Mouse (Mus musculus) intestine, embryonic 16.5 days (tissue): ENCODE data around the gene Ostc. TPM values are rescaled to one million over a fixed set of nuclear protein-coding genes. Genes with fewer than 3 reads are reported as not detected.

Source experiments
- ATAC-seq: fragments of 200-750 bp; cut with Nextera tagmentation; 2 replicates; pipeline ENCODE4 v1.8.0; 2017; ENCODE audit warnings: moderate TSS enrichment, moderate library complexity
- H3K27ac ChIP-seq: fragments of 300-500 bp; sonication (generic); 2 replicates; pipeline ENCODE4 v1.5.1; 2014; ENCODE audit warnings: mild to moderate bottlenecking, low read length
- H3K27me3 ChIP-seq: fragments of 300-500 bp; sonication (generic); replicated peaks from 2 replicates; pipeline ENCODE4 v1.6.1; 2014; ENCODE audit warnings: low read length, control low read depth, mixed read lengths; ENCODE audit not compliant: control insufficient read depth, insufficient read depth
- H3K36me3 ChIP-seq: fragments of 300-500 bp; sonication (generic); 2 replicates; pipeline ENCODE4 v1.6.1; 2014; ENCODE audit warnings: low read length, control low read depth; ENCODE audit not compliant: control insufficient read depth, insufficient read depth
- H3K4me1 ChIP-seq: fragments of 300-500 bp; sonication (generic); 2 replicates; pipeline ENCODE4 v1.6.1; 2014; ENCODE audit warnings: low read length, control low read depth, mixed read lengths; ENCODE audit not compliant: control insufficient read depth, insufficient read depth
- H3K4me2 ChIP-seq: fragments of 300-500 bp; sonication (generic); 2 replicates; pipeline ENCODE4 v1.6.1; 2014; ENCODE audit warnings: low read depth, low read length, control low read depth
- H3K4me3 ChIP-seq: fragments of 300-500 bp; sonication (generic); 2 replicates; pipeline ENCODE4 v1.5.1; 2014; ENCODE audit warnings: mild to moderate bottlenecking, low read length
- H3K9ac ChIP-seq: fragments of 300-500 bp; sonication (generic); 2 replicates; pipeline ENCODE4 v1.6.1; 2014; ENCODE audit warnings: low read depth, low read length
- H3K9me3 ChIP-seq: fragments of 300-500 bp; sonication (generic); 2 replicates; pipeline ENCODE4 v1.6.1; 2016; ENCODE audit warnings: low read length, control low read depth; ENCODE audit not compliant: control insufficient read depth
- WGBS: fragments of 180-500 bp; shearing (Covaris S2); extraction: QIAGEN DNeasy Blood & Tissue Kit; methylation state at CpG from one replicate; pipeline ENCODE4 v1.1.7; 2014; 5-methylcytosine and 5-hydroxymethylcytosine counted together
- polyA plus RNA-seq: library from polyadenylated mRNA; unstranded; fragments of >200 nt; fragmentation: Nextera tagmentation; extraction: Ambion mirVana; gene quantifications from 2 replicates; pipeline ENCODE4 v1.2.1, GENCODE M21; 2015

The Ostc gene
- polyA plus RNA-seq, 1 experiment from 2014 or later, result 398 TPM

- 11% methylated on average over 12 of the region's 12 CpGs for WGBS
- no peak; the same call in 1 of the 2 replicates for ATAC-seq
- no peak overlapping the region for H3K27ac ChIP-seq
- no peaks in the 10 kb centered on the region for H3K9me3 ChIP-seq
- peaks cover 7% of the 10 kb centered on the region for H3K4me1 ChIP-seq
- H3K9ac ChIP-seq, result no peak overlapping the region
- peaks cover under 1% of the 10 kb centered on the region for H3K36me3 ChIP-seq
- no peak overlapping the region for H3K4me2 ChIP-seq
- H3K27me3 ChIP-seq, result no peaks in the 10 kb centered on the region
- H3K4me3 ChIP-seq, result no peak overlapping the region
These were observed 19.6 kb downstream of the Ostc start for GRCm38 (mm10) chr3:130689630-130690029.

DNA sequence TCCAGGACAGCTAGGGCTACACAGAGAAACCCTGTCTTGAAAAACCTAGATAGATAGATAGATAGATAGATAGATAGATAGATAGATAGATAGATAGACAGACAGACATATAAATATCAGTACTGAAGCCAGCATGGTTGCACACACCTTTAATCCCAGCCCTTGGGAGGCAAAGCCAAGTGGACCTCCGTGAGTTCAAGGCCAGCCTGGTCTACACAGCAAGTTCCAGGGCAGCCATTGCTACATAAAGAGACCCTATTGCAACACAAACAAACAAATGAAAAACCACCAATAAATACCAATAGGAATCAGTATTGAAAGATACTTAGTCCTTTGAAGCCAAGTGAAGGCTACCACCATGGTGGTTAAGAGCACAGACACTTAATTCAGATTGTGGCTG is 22.2 kb downstream of the Ostc start:
- peaks cover 7% of the 10 kb centered on the region for H3K4me1 ChIP-seq
- no peak overlapping the region for H3K4me2 ChIP-seq
- H3K4me3 ChIP-seq, result no peak overlapping the region
- H3K27ac ChIP-seq, result no peak overlapping the region
- 100% methylated on average over 1 of the region's 1 CpGs for WGBS
- H3K27me3 ChIP-seq, result no peaks in the 10 kb centered on the region
- H3K36me3 ChIP-seq, result no peaks in the 10 kb centered on the region
- no peak for ATAC-seq
- H3K9me3 ChIP-seq, result no peaks in the 10 kb centered on the region
- H3K9ac ChIP-seq, result no peak overlapping the region

DNA sequence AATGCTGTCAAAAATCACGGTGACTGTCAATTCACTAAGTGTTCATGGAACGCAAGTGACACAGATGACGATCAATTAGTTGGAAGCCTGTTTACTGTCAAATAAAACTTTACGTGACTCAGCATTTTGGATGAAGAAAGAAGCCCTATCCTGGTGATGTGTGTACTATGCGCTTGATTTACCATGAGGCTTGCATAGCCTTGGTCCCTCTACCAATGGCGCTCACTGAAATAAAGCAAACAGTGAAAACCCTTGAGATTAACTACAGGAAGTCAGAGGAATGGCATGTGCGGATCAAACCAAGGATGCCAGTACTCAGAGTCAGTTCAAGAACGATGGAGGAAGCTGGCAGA is 24.3 kb downstream of the Ostc start:
- WGBS, result 83% methylated on average over 8 of the region's 8 CpGs
- H3K4me3 ChIP-seq, result no peak overlapping the region
- no peak for ATAC-seq
- no peaks in the 10 kb centered on the region for H3K27me3 ChIP-seq
- no peaks in the 10 kb centered on the region for H3K9me3 ChIP-seq
- no peak overlapping the region for H3K9ac ChIP-seq
- no peaks in the 10 kb centered on the region for H3K4me1 ChIP-seq
- no peaks in the 10 kb centered on the region for H3K36me3 ChIP-seq
- H3K4me2 ChIP-seq, result no peak overlapping the region
- H3K27ac ChIP-seq, result no peak overlapping the region

DNA sequence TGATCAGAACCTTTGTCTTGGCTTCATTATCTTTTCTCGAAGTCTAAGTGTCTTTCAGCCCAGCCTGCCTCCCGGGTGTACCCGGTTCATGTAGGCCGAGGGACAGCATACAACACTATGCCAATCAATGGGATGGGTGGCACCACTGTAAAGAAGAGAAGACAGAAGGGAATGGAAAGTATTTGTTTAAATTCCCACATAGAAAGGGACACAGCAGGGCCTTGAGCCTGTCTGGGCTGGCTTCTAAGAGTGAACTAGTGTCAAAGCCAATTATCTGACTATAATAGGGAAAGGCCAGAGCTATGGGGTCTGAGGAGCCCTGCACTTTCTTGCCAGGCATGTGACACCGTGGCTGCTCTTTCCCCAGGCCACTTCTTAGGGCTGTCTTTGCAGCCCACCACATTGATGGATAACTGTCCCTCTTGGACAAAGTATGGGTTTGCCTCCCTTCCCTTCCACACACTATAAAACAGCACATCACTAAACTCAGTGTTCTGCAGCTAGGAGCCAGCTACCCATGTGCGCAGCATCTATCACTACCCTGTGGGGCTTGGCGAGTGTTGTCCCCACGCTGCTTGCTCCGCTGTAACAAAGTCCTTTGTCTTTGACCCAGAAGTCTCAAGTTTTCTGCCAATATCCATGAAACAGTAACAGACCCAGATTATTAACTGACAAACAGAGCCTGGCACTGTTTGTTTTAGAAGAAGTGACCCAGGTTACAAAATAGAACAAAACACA is 24.8 kb downstream of the Ostc start:
- no peaks in the 10 kb centered on the region for H3K36me3 ChIP-seq
- H3K4me1 ChIP-seq, result no peaks in the 10 kb centered on the region
- no peak overlapping the region for H3K9ac ChIP-seq
- H3K27ac ChIP-seq, result no peak overlapping the region
- 84% methylated on average over 9 of the region's 9 CpGs for WGBS
- no peaks in the 10 kb centered on the region for H3K27me3 ChIP-seq
- H3K4me3 ChIP-seq, result no peak overlapping the region
- no peak overlapping the region for H3K4me2 ChIP-seq
- no peaks in the 10 kb centered on the region for H3K9me3 ChIP-seq
- ATAC-seq, result no peak

- WGBS, result 80% methylated on average over 8 of the region's 8 CpGs
- ATAC-seq, result no peak
- Histone ChIP-seq H3K4me1 (no peaks in the 10 kb centered on the region), H3K9ac (no peak overlapping the region), H3K4me3 (no peak overlapping the region), H3K27me3 (no peaks in the 10 kb centered on the region), H3K36me3 (no peaks in the 10 kb centered on the region), H3K4me2 (no peak overlapping the region), H3K9me3 (no peaks in the 10 kb centered on the region), H3K27ac (no peak overlapping the region)
These were observed 25.4 kb downstream of the Ostc start for GRCm38 (mm10) chr3:130683836-130684235.

- H3K9me3 ChIP-seq, result no peaks in the 10 kb centered on the region
- H3K27ac ChIP-seq, result no peak overlapping the region
- ATAC-seq, result no peak
- no peak overlapping the region for H3K4me3 ChIP-seq
- 73% methylated on average over 9 of the region's 9 CpGs for WGBS
- H3K27me3 ChIP-seq, result no peaks in the 10 kb centered on the region
- no peak overlapping the region for H3K9ac ChIP-seq
- no peaks in the 10 kb centered on the region for H3K36me3 ChIP-seq
- H3K4me1 ChIP-seq, result no peaks in the 10 kb centered on the region
- H3K4me2 ChIP-seq, result no peak overlapping the region
These were observed 27.1 kb downstream of the Ostc start for GRCm38 (mm10) chr3:130682183-130682582.

DNA sequence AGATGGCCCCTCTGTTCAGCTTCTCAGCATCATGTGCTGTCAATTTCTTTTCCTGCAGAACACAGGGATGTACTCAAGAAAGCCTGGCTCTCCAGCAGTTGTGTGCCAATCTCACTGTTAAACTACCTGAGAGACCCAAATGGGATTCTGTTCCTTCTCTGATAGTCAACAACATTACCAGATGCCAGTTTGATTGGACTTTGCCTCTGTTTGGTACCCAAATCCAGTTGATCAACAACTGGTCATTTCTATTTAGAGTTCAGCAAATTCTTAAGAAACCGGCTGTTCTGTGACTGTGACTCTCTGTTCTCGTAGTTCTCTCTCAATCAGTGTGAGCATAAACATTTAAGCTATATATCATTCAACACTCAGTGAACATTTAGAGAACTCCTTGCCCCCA is 28.0 kb downstream of the Ostc start:
- ATAC-seq, result no peak
- Histone ChIP-seq H3K9ac (no peak overlapping the region), H3K36me3 (no peaks in the 10 kb centered on the region), H3K4me1 (no peaks in the 10 kb centered on the region), H3K9me3 (no peaks in the 10 kb centered on the region), H3K4me3 (no peak overlapping the region), H3K4me2 (no peak overlapping the region), H3K27me3 (no peaks in the 10 kb centered on the region), H3K27ac (no peak overlapping the region)
- 74% methylated on average over 2 of the region's 2 CpGs for WGBS

DNA sequence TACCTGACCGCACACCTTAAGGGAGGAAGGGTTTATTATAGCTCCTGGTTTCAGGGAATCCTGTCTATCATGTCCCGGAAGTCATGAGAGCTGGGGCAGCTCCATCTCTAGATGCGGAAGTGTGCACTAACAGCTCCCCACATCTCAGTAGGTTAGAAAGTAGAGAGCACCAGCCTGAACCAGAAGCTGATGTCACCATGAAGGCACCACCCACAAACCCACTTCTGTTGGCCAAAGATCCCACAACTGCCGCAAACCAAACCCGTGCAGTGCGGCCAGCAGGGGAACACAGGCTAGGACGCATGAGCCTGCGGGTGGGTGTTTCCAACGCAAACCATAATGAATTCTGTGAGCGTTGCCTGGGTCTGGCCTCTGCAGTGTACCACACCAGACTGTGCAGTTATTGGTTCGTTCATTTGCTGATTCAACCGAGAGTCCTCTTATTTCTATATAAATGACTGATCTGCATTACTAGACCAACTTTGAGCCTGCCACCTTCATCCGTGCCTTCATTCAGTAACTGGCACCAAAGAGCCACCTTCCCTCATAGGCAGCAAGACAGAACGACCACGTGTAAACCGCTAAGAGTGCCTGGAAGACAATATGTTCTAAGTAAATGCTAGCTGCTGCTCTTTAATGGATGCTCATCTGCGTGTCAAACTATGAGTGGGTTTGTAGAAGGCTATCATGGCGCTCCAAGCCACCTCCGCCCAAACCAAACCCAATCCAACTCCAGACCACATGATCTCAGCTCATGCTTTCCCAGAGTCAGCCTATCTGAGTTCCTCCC is 31.4 kb downstream of the Ostc start:
- no peak overlapping the region for H3K4me2 ChIP-seq
- H3K27ac ChIP-seq, result no peak overlapping the region
- no peaks in the 10 kb centered on the region for H3K36me3 ChIP-seq
- H3K4me1 ChIP-seq, result no peaks in the 10 kb centered on the region
- WGBS, result 95% methylated on average over 19 of the region's 19 CpGs
- H3K9me3 ChIP-seq, result no peaks in the 10 kb centered on the region
- ATAC-seq, result no peak
- H3K9ac ChIP-seq, result no peak overlapping the region
- H3K27me3 ChIP-seq, result no peaks in the 10 kb centered on the region
- no peak overlapping the region for H3K4me3 ChIP-seq

GRCm38 (mm10) chr3:130671291-130671690 is 38.0 kb downstream of the Ostc start:
- ATAC-seq, result no peak
- Histone ChIP-seq H3K36me3 (no peaks in the 10 kb centered on the region), H3K4me2 (no peak overlapping the region), H3K27me3 (no peaks in the 10 kb centered on the region), H3K9ac (no peak overlapping the region), H3K4me1 (no peaks in the 10 kb centered on the region), H3K4me3 (no peak overlapping the region), H3K9me3 (no peaks in the 10 kb centered on the region), H3K27ac (no peak overlapping the region)
- 62% methylated on average over 14 of the region's 14 CpGs for WGBS
